Mouse (Mus musculus) liver, adult 2 months (tissue): ENCODE measurements at regions not wholly inside any gene's neighbourhood (a gene's known extent, or its start where the extent isn't known, plus 50 kb on each side); places are given as distances from the start of the nearest gene placed in this dataset.

Experiments used
- CTCF ChIP-seq: fragments of 200-500 bp; IDR thresholded peaks from 2 replicates; pipeline ENCODE4 v1.5.1; 2011; ENCODE audit warnings: low read depth, low read length, control low read depth
- POLR2A ChIP-seq: fragments of 200-500 bp; IDR thresholded peaks from 2 replicates; pipeline ENCODE4 v1.6.1; 2011; ENCODE audit warnings: low read length, control low read depth; ENCODE audit not compliant: insufficient read depth; ENCODE audit errors: extremely low read depth

GRCm38 (mm10) chr2:103891240-103891767, 66.5 kb upstream of the Lmo2 start:
- no peak for TF ChIP-seq POLR2A
- no peak for TF ChIP-seq CTCF
